Mouse (Mus musculus) cerebellum, adult 2 months (tissue): ENCODE measurements around the gene Msi2. TPM values are rescaled to one million over a fixed set of nuclear protein-coding genes. Genes with fewer than 3 reads are reported as not detected.
A peak's percentile ranks its signal among the peaks of the same experiment; 100 is the strongest.

Source experiments
- DNase-seq, 2 experiments: peaks; one replicate each; pipeline ENCODE4 v3.0.0; 2021
- H3K27ac ChIP-seq: fragments of 200-500 bp; 2 replicates; pipeline ENCODE4 v1.5.1; 2012; ENCODE audit warnings: low read length, control low read depth, inconsistent platforms; ENCODE audit not compliant: insufficient read depth
- H3K27me3 ChIP-seq: fragments of 200-500 bp; 2 replicates; pipeline ENCODE4 v1.6.1; 2012; ENCODE audit warnings: inconsistent platforms, mild to moderate bottlenecking, low read length, moderate library complexity; ENCODE audit not compliant: control insufficient read depth, insufficient read depth
- H3K4me1 ChIP-seq: fragments of 200-500 bp; 2 replicates; pipeline ENCODE4 v1.6.1; 2011; ENCODE audit warnings: low read length; ENCODE audit not compliant: control insufficient read depth, insufficient read depth
- H3K4me3 ChIP-seq: fragments of 200-500 bp; replicated peaks from 2 replicates; pipeline ENCODE3; 2011; ENCODE audit warnings: mild to moderate bottlenecking, low read depth, low read length, control low read depth; ENCODE audit not compliant: insufficient read depth
- CTCF ChIP-seq: fragments of 200-500 bp; IDR thresholded peaks from 2 replicates; pipeline ENCODE4 v1.5.1; 2011; ENCODE audit warnings: low read depth, mild to moderate bottlenecking, control low read depth, low read length, moderate library complexity, borderline replicate concordance; ENCODE audit not compliant: insufficient read depth
- POLR2A ChIP-seq: fragments of 200-500 bp; IDR thresholded peaks from 2 replicates; pipeline ENCODE4 v1.6.1; 2011; ENCODE audit warnings: low read length, control low read depth, borderline replicate concordance; ENCODE audit not compliant: insufficient read depth
- WGBS: fragments of 180-500 bp; shearing (Covaris S2); methylation state at CpG from one replicate; pipeline ENCODE4 v1.1.7; 2018; 5-methylcytosine and 5-hydroxymethylcytosine counted together
- polyA plus RNA-seq: library from polyadenylated mRNA; depleted of rRNA; stranded (reverse); fragments of >200 nt; gene quantifications from 2 replicates; pipeline ENCODE4 v1.2.3, GENCODE M21; 2012

Msi2 gene
- polyA plus RNA-seq, 1 experiment: 87.3 TPM

DNA sequence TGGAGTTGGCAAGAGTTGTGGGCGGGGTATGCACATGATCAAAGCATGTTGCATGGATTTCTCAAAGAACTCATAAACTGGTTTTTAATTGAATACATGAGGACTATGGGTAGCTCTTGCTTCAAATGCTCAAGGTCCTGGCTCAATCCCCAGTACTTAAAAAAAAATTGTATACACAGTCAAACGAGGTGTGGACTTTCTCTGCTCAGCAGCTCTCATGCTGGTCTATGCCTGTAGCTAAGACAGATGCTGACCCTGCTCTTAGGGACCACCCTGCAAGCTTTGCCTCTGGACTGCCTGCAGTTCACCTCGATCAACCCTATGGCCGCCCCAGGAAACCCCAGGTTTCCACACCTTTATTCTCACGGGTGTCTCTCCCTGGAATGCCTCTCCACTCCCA, 127.7 kb downstream of the Msi2 start:
- no peak overlapping the region for H3K4me3 ChIP-seq
- no peak for DNase-seq
- H3K27ac ChIP-seq: no peak overlapping the region
- no peaks in the 10 kb centered on the region for H3K27me3 ChIP-seq
- 54% methylated on average over 5 of the region's 5 CpGs for WGBS
- no peak for TF ChIP-seq CTCF
- TF ChIP-seq POLR2A: no peak
- H3K4me1 ChIP-seq: peaks cover 29% of the 10 kb centered on the region

DNA sequence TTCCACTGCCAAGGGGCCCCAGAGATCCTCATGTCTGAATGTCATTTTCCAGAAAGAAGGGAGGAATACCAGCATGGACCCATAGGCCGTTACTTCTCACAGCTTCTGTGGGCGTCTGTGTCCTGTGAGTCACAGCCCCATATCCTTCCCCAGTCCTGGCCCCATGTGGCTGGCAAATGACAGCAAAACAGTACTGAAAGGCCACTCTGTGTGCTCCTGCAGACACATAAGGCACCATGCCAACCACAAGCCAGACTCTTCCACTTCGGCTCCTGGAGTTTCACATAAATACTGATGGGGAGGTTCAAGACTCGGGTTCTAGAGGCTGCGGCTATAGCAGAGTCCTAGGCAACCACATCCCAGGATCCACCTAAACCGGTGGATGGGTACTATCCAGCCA, 128.7 kb downstream of the Msi2 start:
- 27% methylated on average over 6 of the region's 6 CpGs for WGBS

DNA sequence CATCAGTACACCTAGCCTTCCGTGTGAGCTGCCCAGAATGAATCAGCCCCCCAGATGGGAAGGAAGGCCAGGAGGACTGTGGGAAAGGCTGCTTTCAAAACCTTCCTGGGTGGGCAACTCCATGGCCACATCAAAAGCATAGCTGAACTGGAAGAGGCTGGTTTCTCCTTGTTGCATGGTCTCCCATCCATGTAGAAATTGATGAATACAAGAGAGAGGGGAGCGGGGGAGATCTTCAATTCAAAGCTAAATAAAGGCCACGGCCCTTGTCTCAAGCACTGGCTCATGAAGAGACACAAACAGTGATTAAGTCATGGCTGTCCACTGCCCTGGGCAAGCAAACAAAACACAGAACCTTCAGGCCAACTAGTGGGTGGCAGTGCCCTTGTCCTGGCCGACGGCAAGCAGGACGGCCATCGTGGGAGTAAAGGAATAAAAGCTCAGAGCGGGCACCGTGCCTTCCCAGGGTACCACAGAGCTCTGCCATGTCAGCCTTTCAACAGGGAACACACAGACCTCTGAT, 129.6 kb downstream of the Msi2 start:
- TF ChIP-seq CTCF: no peak
- TF ChIP-seq POLR2A: no peak
- Histone ChIP-seq H3K27me3 (no peaks in the 10 kb centered on the region), H3K27ac (no peak overlapping the region), H3K4me3 (no peak overlapping the region), H3K4me1 (peaks cover 38% of the 10 kb centered on the region)
- WGBS: 74% methylated on average over 9 of the region's 9 CpGs
- no peak for DNase-seq

More for the DNA sequence above, 128.7 kb downstream of the Msi2 start:
- H3K27me3 ChIP-seq: no peaks in the 10 kb centered on the region
- H3K4me1 ChIP-seq: peaks cover 32% of the 10 kb centered on the region
- DNase-seq: peak; percentile 58 to 77
- no peak overlapping the region for H3K27ac ChIP-seq
- TF ChIP-seq CTCF: no peak
- TF ChIP-seq POLR2A: no peak
- no peak overlapping the region for H3K4me3 ChIP-seq

DNA sequence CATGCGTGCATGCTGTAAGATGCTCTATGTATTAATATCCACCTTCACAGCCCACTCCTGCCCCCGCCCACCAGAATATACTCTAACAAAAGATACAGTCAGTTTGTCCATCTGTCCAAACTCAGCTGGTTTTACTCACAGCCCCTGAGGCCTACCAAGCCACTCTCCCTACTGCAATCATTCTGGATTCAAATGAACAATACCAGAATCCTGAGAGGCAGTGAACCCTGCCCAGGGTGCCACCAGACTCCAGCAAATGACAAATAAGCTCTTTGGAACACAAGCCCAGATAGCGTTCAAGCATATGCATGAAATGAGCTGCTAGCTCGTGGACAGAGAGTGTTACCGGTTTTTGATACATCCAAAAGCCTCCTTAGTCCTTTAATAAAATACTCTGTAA, 130.6 kb downstream of the Msi2 start:
- no peak overlapping the region for H3K4me3 ChIP-seq
- 73% methylated on average over 5 of the region's 5 CpGs for WGBS
- no peak for DNase-seq
- H3K4me1 ChIP-seq: peaks cover 38% of the 10 kb centered on the region
- no peaks in the 10 kb centered on the region for H3K27me3 ChIP-seq
- no peak for TF ChIP-seq CTCF
- no peak for TF ChIP-seq POLR2A
- no peak overlapping the region for H3K27ac ChIP-seq

DNA sequence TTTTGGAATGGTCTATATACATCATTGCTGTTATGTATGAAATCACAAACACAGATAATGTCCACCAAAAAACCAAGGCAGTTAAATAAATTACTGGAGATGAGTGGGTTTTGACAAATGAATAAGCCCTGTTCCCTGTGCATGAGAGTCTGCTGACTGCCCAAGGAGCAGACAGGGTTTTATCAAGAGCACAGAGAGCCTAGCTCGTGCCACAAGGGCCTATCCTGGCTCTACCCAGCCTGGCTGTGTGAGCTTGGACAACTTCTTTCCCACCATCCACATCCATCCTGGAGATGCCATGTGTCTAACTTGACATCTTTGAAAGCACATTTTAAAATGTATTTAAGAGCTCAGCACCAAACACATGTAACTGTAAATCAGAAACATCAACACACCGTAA, 132.4 kb downstream of the Msi2 start:
- no peaks in the 10 kb centered on the region for H3K27me3 ChIP-seq
- peaks cover 34% of the 10 kb centered on the region for H3K4me1 ChIP-seq
- WGBS: 92% methylated on average over 2 of the region's 2 CpGs
- H3K27ac ChIP-seq: no peak overlapping the region
- TF ChIP-seq CTCF (no peak), POLR2A (no peak)
- no peak overlapping the region for H3K4me3 ChIP-seq
- DNase-seq: no peak

DNA sequence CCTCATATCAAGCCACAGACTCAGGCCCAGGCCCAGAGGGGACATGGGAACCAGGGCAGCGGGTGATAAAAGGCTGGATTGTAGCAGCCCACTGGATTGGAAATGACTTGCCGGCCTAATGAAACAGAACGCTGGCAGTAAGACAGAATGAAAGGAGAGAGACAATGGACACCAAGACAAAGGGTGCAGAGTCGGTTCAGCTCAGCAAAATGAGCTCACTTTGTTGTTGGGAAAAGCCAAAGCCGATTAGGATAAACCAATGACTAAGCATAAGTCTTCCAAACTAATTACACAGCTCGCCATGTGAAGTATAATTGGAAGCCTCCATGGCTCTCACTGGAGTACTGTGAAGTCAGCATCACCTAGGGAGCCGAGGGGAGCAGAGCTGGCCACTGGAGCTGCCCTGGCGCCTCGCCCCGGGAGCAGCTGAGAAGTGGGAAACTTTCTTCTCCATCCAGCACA, 133.1 kb downstream of the Msi2 start:
- peaks cover 31% of the 10 kb centered on the region for H3K4me1 ChIP-seq
- DNase-seq: no peak
- H3K4me3 ChIP-seq: no peak overlapping the region
- H3K27ac ChIP-seq: no peak overlapping the region
- H3K27me3 ChIP-seq: no peaks in the 10 kb centered on the region
- WGBS: 53% methylated on average over 10 of the region's 10 CpGs
- TF ChIP-seq CTCF: no peak

DNA sequence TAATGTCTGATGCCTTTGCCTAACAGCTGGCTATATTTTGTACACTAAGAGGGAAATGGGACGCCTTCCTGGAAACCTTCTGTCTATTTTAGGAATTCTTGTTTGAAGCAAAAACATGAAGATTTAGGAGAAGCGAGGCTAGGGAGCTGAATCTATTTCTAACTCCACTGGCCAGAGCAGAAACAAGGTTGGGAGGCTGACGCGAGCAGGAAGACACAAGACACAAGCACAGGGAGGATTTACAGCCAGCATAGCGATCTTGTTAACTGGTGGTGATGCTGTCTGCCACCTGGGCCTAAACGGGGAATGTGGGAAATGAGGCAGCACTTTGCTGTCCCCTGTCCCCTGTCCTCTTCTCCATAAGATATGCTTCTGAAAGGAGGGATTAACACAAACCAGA, 134.4 kb downstream of the Msi2 start:
- H3K4me3 ChIP-seq: no peak overlapping the region
- DNase-seq: no peak
- no peaks in the 10 kb centered on the region for H3K27me3 ChIP-seq
- TF ChIP-seq POLR2A (no peak), CTCF (no peak)
- H3K27ac ChIP-seq: peak overlapping the region; percentile 55; the same call in 1 of the 2 replicates
- 50% methylated on average over 6 of the region's 6 CpGs for WGBS
- peaks cover 20% of the 10 kb centered on the region for H3K4me1 ChIP-seq

DNA sequence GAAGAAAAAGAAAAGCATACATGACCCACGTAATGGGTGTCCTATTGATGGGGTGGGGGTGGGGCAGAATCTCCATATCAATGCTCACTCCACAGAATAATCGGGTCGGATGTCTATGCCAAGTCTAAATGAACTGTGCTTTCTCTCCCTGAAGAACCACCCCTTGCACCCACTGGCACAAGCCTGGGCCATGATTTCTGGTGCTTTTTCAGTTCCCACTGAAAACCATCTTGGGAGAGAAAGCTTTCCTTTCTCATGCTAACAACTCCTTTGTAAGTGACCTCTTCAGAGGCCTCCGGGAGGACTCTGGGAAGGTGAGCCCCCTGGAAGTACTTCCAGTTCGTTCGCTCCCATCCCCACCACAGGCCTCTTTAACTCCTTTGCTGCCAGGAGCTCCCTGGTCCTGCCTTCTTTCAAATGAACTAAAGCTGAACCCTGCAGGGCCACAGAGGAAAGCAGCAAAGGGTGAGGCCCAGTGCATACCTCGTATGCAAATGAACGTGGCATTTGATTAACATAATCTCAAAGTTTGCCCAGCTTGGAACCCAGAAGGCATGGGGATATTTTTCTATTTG, 135.0 kb downstream of the Msi2 start:
- no peak for DNase-seq
- TF ChIP-seq CTCF: no peak
- TF ChIP-seq POLR2A: no peak
- H3K4me3 ChIP-seq: no peak overlapping the region
- H3K27me3 ChIP-seq: no peaks in the 10 kb centered on the region
- peaks cover 15% of the 10 kb centered on the region for H3K4me1 ChIP-seq
- WGBS: 64% methylated on average over 8 of the region's 8 CpGs
- H3K27ac ChIP-seq: no peak overlapping the region
